Mouse (Mus musculus): ENCODE measurements around the gene Emilin1.

The Emilin1 gene

DNA sequence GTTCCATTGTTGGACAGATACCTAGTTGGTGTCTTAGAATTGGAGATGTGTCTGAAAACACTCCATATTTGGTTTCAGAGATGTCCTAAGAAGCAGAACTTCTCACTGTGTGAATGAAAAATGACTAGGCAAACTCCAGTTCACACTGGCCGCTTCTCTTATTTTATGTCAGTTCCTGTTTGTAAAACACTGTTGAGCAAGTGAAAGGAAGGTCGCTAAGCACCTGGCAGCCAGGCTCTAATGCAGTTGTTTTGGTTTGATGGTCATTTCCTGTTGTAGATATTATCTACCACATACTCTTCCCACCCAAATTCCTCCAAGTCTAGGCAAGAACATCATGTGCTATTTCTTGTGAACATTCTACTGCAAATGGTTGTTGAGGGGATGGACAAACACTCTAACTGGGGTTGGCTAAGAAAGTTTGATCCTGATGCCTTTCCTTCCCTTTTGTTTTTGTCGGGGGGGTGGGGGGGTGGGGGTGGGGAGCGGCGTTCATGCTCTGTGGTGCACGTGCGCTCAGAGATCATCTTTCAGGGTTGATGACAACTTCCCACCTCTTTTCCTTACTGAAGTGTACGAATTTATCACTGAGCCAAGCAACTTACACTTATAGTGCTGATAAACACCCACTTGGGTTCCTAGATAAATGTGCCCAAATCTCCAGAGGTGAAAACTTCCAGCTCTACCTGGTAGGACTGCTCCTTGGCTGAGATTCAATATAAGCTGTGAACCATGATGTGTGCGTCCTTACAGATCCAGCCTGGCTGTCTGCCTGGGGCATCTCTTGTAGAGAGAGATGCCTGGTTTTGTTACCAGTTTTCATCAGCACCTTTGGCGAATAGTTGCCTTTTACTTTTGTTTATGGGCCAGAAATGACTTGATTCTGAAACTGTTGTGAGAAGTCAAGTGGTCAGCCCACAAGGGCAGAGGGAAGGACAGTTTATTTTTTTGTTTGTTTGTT, 48.6 kb downstream of the Emilin1 start:
- no peak for DNase-seq

DNA sequence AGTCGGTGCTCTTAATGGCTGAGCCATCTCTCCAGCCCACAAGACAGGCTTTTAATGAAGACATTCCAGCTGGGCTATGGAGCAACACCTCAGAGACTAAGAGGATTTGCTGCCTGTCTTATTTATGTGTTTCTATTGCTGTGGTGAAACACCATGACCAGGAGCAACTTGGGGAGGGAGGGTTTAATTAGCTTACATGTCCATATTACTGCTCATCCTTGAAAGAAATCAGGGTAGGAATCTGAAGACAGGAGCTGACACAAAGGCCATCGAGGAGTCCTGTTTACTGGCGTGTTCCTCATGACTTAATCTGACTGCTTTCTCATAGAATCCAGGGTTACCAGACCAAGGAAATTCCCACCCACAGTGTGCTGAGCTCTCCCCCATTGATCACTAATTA, 50.7 kb downstream of the Emilin1 start:
- no peak for DNase-seq

DNA sequence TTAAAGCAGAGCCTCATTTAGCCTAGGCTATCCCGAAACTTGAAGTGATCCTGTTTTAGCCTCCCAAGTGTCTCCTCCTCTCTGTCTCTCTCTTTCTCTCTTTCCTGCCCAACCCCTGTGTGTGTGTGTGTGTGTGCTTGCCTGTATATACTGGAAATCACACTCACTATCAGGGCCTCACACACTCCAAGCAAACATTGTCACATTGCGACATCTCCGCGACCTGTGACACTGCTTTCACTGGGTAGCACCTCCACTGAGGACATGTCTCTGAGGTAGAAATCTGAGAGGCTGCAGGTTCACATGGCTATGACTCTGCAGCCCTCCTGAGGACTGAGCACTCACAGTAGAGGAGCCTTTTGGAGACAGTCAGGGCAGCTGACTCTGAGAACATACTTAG, 53.0 kb downstream of the Emilin1 start:
- no peak for DNase-seq

DNA sequence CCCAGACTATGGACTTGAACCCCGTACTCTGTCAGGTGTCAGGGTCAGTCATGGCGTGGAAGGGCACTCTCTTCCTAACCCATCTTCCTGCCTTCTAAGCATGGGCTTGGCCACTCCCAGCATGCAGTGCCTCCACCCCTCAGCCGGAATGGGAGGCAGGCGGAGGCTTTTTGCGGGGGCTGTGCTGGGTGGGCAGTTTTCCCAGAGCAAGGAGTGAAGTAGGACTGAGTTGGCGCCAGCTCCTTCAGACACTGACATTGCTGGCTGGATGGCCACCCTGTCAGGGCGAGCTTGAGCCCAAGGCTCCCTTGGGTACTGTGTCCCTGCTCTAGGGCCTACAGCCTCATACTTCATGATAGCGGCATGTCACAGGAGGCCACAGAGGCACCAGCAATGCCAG, 55.2 kb downstream of the Emilin1 start, which contains the start of gene Tcf23:
Tcf23 (plus strand) TSS at position 247 of the 400 bp plus-strand sequence.
- DNase-seq = no peak

DNA sequence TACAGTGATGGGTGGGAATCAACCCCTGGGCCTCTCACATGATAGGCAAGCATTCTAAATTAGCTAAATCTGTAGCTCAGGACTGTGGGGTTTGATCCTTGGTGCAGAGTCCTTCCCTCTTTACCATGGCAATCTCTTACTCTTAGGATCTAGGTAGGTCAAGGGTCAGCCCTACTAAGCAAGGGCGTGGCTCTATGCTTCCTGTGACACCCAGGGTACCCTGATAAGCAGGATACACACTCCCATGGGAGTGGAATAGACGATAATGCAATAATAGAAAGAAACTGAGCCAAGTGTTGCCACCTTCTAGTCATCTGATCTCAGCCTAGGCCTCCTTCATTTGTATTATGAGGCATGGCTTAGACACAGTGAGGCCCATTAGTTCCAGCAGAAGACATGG, 56.2 kb downstream of the Emilin1 start:
- no peak for DNase-seq

Measured in kidney, adult 8-10 months (tissue).